Mouse (Mus musculus): ENCODE results near the gene Asf1a. TPM values are rescaled to one million over a fixed set of nuclear protein-coding genes. Genes with fewer than 3 reads are reported as not detected.
"Not testable (repeated sequence)": the region's sequence is repeated elsewhere in the genome, so short reads cannot be mapped to it uniquely, and the experiment has no call there.

The Asf1a gene
- polyA plus RNA-seq, 1 experiment from 2014 or later = 166 TPM

DNA sequence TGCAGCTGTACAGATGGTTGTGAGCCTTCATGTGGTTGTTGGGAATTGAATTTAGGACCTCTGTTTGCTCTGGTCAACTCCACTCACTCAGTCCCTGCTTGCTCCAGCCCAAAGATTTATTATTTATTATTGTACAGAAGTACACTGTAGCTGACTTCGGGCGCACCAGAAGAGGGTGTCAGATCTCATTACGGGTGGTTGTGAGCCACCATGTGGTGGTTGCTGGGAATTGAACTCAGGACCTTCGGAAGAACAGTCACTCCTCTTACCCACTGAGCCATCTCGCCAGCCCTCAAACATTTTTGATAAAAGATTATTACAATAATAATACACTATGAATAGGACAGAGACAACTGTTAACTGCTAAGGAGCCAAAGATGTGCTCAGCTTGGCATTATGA, 57.7 kb downstream of the Asf1a start:
- H3K27ac ChIP-seq (replicated peaks); H3K4me3 ChIP-seq; H3K4me2 ChIP-seq (replicated peaks); H3K36me3 ChIP-seq; ATAC-seq (ENCODE audit: low FRiP score, low read depth); H3K9ac ChIP-seq (replicated peaks); H3K4me1 ChIP-seq; H3K27me3 ChIP-seq; H3K9me3 ChIP-seq: not testable (repeated sequence)
- 82% methylated on average over 5 of the region's 5 CpGs for WGBS

Other genes starting within 250 kb of the Asf1a start
- 6.9 and 7.2 TPM in 2 replicates for gene Cep85l, start 216.8 kb upstream of the Asf1a start, polyA plus RNA-seq (2016; fragmentation: Nextera tagmentation; extraction: Ambion mirVana)
- gene Mcm9, start 33.7 kb downstream of the Asf1a start, polyA plus RNA-seq (2016; fragmentation: Nextera tagmentation; extraction: Ambion mirVana) = 15.6 and 17.1 TPM in 2 replicates
- gene Fam184a, start 154.4 kb downstream of the Asf1a start, polyA plus RNA-seq (2016; fragmentation: Nextera tagmentation; extraction: Ambion mirVana) = 8.3 and 9.0 TPM in 2 replicates